Mouse (Mus musculus) midbrain, embryonic 16.5 days (tissue): ENCODE measurements at regions not wholly inside any gene's neighbourhood (a gene's known extent, or its start where the extent isn't known, plus 50 kb on each side); places are given as distances from the start of the nearest gene placed in this dataset.

ENCODE experiments used
- ATAC-seq: fragments of 200-750 bp; cut with Nextera tagmentation; 2 replicates; pipeline ENCODE4 v1.8.0; 2017; ENCODE audit warnings: moderate TSS enrichment
- H3K27ac ChIP-seq: fragments of 300-500 bp; sonication (generic); 2 replicates; pipeline ENCODE4 v1.5.1; 2014; ENCODE audit warnings: mild to moderate bottlenecking, low read length, mixed read lengths
- H3K27me3 ChIP-seq: fragments of 300-500 bp; sonication (generic); 2 replicates; pipeline ENCODE4 v1.6.1; 2014; ENCODE audit warnings: low read depth, low read length, mixed read lengths; ENCODE audit not compliant: control insufficient read depth, insufficient read depth
- H3K36me3 ChIP-seq: fragments of 300-500 bp; sonication (generic); 2 replicates; pipeline ENCODE4 v1.6.1; 2014; ENCODE audit warnings: mild to moderate bottlenecking, low read length, moderate library complexity, mixed read lengths; ENCODE audit not compliant: control insufficient read depth, insufficient read depth
- H3K4me1 ChIP-seq: fragments of 300-500 bp; sonication (generic); 2 replicates; pipeline ENCODE4 v1.6.1; 2014; ENCODE audit warnings: mild to moderate bottlenecking, low read length, mixed read lengths; ENCODE audit not compliant: control insufficient read depth, insufficient read depth
- H3K4me2 ChIP-seq: fragments of 300-500 bp; sonication (generic); 2 replicates; pipeline ENCODE4 v1.6.1; 2014; ENCODE audit warnings: mild to moderate bottlenecking, low read length, mixed read lengths
- H3K4me3 ChIP-seq: fragments of 300-500 bp; sonication (generic); 2 replicates; pipeline ENCODE4 v1.5.1; 2014; ENCODE audit warnings: low read depth, mild to moderate bottlenecking, low read length, moderate library complexity, mixed read lengths
- H3K9ac ChIP-seq: fragments of 300-500 bp; sonication (generic); 2 replicates; pipeline ENCODE4 v1.6.1; 2014; ENCODE audit warnings: low read depth, low read length, mixed read lengths
- H3K9me3 ChIP-seq: fragments of 300-500 bp; sonication (generic); replicated peaks from 2 replicates; pipeline ENCODE4 v1.6.1; 2014; ENCODE audit warnings: mild to moderate bottlenecking, low read length, mixed read lengths; ENCODE audit not compliant: control insufficient read depth, poor library complexity, severe bottlenecking
- WGBS: fragments of 180-500 bp; shearing (Covaris S2); extraction: QIAGEN DNeasy Blood & Tissue Kit; methylation state at CpG from one replicate; pipeline ENCODE4 v1.1.7; 2014; 5-methylcytosine and 5-hydroxymethylcytosine counted together

- Histone ChIP-seq H3K9me3 (no peaks in the 10 kb centered on the region; the same call in 1 of the 2 replicates), H3K27me3 (no peaks in the 10 kb centered on the region), H3K4me2 (no peak overlapping the region), H3K9ac (no peak overlapping the region), H3K27ac (no peak overlapping the region), H3K4me1 (no peaks in the 10 kb centered on the region), H3K4me3 (no peak overlapping the region), H3K36me3 (no peaks in the 10 kb centered on the region)
- ATAC-seq, result no peak
Measured at GRCm38 (mm10) chr5:46278190-46278589, 420.8 kb upstream of the Lcorl start.

GRCm38 (mm10) chr5:46256730-46257129 is 399.3 kb upstream of the Lcorl start:
- H3K36me3 ChIP-seq, result no peaks in the 10 kb centered on the region
- H3K27ac ChIP-seq, result no peak overlapping the region
- no peak for ATAC-seq
- no peaks in the 10 kb centered on the region for H3K27me3 ChIP-seq
- no peak overlapping the region for H3K9ac ChIP-seq
- no peak overlapping the region for H3K4me2 ChIP-seq
- 92% methylated on average over 6 of the region's 6 CpGs for WGBS
- no peaks in the 10 kb centered on the region for H3K9me3 ChIP-seq
- no peaks in the 10 kb centered on the region for H3K4me1 ChIP-seq
- H3K4me3 ChIP-seq, result no peak overlapping the region

GRCm38 (mm10) chr5:46253940-46254339 is 396.5 kb upstream of the Lcorl start:
- H3K9ac ChIP-seq, result no peak overlapping the region
- no peak for ATAC-seq
- H3K4me3 ChIP-seq, result no peak overlapping the region
- H3K27ac ChIP-seq, result no peak overlapping the region
- no peaks in the 10 kb centered on the region for H3K9me3 ChIP-seq
- no peak overlapping the region for H3K4me2 ChIP-seq
- H3K36me3 ChIP-seq, result no peaks in the 10 kb centered on the region
- no peaks in the 10 kb centered on the region for H3K4me1 ChIP-seq
- no peaks in the 10 kb centered on the region for H3K27me3 ChIP-seq

GRCm38 (mm10) chr5:46235364-46236067 is 378.1 kb upstream of the Lcorl start:
- peak; percentile 95 for ATAC-seq
- H3K4me2 ChIP-seq, result no peak overlapping the region
- no peaks in the 10 kb centered on the region for H3K27me3 ChIP-seq
- no peaks in the 10 kb centered on the region for H3K36me3 ChIP-seq
- H3K27ac ChIP-seq, result peak overlapping the region; percentile 55
- WGBS, result 43% methylated on average over 5 of the region's 5 CpGs
- H3K4me3 ChIP-seq, result no peak overlapping the region
- no peak overlapping the region for H3K9ac ChIP-seq
- peaks cover 7% of the 10 kb centered on the region; the same call in 1 of the 2 replicates for H3K4me1 ChIP-seq
- no peaks in the 10 kb centered on the region for H3K9me3 ChIP-seq

GRCm38 (mm10) chr5:46232780-46233179 is 375.4 kb upstream of the Lcorl start:
- H3K9me3 ChIP-seq, result no peaks in the 10 kb centered on the region
- H3K4me1 ChIP-seq, result peaks cover 7% of the 10 kb centered on the region; the same call in 1 of the 2 replicates
- H3K27ac ChIP-seq, result no peak overlapping the region
- no peaks in the 10 kb centered on the region for H3K27me3 ChIP-seq
- H3K4me2 ChIP-seq, result no peak overlapping the region
- no peak for ATAC-seq
- no peak overlapping the region for H3K4me3 ChIP-seq
- no peaks in the 10 kb centered on the region for H3K36me3 ChIP-seq
- H3K9ac ChIP-seq, result no peak overlapping the region

GRCm38 (mm10) chr5:46228667-46229066 is 371.3 kb upstream of the Lcorl start:
- Histone ChIP-seq H3K9ac (no peak overlapping the region), H3K4me2 (no peak overlapping the region), H3K27me3 (no peaks in the 10 kb centered on the region), H3K4me3 (no peak overlapping the region), H3K36me3 (no peaks in the 10 kb centered on the region), H3K27ac (no peak overlapping the region), H3K9me3 (no peaks in the 10 kb centered on the region), H3K4me1 (no peaks in the 10 kb centered on the region)
- no peak for ATAC-seq
- 66% methylated on average over 3 of the region's 3 CpGs for WGBS

- no peak overlapping the region for H3K4me3 ChIP-seq
- H3K4me2 ChIP-seq, result no peak overlapping the region
- no peak for ATAC-seq
- H3K9ac ChIP-seq, result no peak overlapping the region
- no peaks in the 10 kb centered on the region for H3K9me3 ChIP-seq
- no peaks in the 10 kb centered on the region for H3K36me3 ChIP-seq
- H3K4me1 ChIP-seq, result no peaks in the 10 kb centered on the region
- 65% methylated on average over 4 of the region's 4 CpGs for WGBS
- H3K27ac ChIP-seq, result no peak overlapping the region
- H3K27me3 ChIP-seq, result no peaks in the 10 kb centered on the region
Measured at GRCm38 (mm10) chr5:46212845-46213468, 355.5 kb upstream of the Lcorl start.

GRCm38 (mm10) chr5:46209076-46209475 is 351.7 kb upstream of the Lcorl start:
- Histone ChIP-seq H3K27me3 (no peaks in the 10 kb centered on the region), H3K9me3 (no peaks in the 10 kb centered on the region), H3K4me3 (no peak overlapping the region), H3K9ac (no peak overlapping the region), H3K27ac (no peak overlapping the region), H3K4me2 (no peak overlapping the region), H3K36me3 (no peaks in the 10 kb centered on the region), H3K4me1 (no peaks in the 10 kb centered on the region)
- WGBS, result 86% methylated on average over 2 of the region's 2 CpGs
- ATAC-seq, result no peak

GRCm38 (mm10) chr5:46203744-46204143 is 346.3 kb upstream of the Lcorl start:
- H3K27ac ChIP-seq, result no peak overlapping the region
- H3K4me2 ChIP-seq, result no peak overlapping the region
- no peak overlapping the region for H3K9ac ChIP-seq
- 59% methylated on average over 4 of the region's 4 CpGs for WGBS
- no peaks in the 10 kb centered on the region for H3K9me3 ChIP-seq
- H3K36me3 ChIP-seq, result no peaks in the 10 kb centered on the region
- no peaks in the 10 kb centered on the region for H3K27me3 ChIP-seq
- peaks cover 5% of the 10 kb centered on the region for H3K4me1 ChIP-seq
- no peak for ATAC-seq
- H3K4me3 ChIP-seq, result no peak overlapping the region
